Mouse (Mus musculus): Measurements from ENCODE around the gene Pla2g7. TPM values are rescaled to one million over a fixed set of nuclear protein-coding genes. Genes with fewer than 3 reads are reported as not detected.

Gene Pla2g7
- 32.1 and 33.5 TPM in 2 replicates for polyA plus RNA-seq (2012; rRNA removed)

GRCm38 (mm10) chr17:43567992-43568888 is at the start of gene Pla2g7:
Gene Pla2g7 (plus strand): TSS chr17:43568098.

GRCm38 (mm10) chr17:43543539-43543938 is 24.4 kb upstream of the Pla2g7 start, which contains the start of gene Ankrd66:
Gene Ankrd66 (minus strand): TSS chr17:43543639.

GRCm38 (mm10) chr17:43629496-43630426 is 61.9 kb downstream of the Pla2g7 start, which contains the start of gene Tdrd6:
Gene Tdrd6 (minus strand): TSS chr17:43630299.

Other genes with a start within 250 kb of the Pla2g7 start
- gene Adgrf5, start 207.6 kb upstream of the Pla2g7 start, polyA plus RNA-seq (2012; rRNA removed), result 3.9 and 4.0 TPM in 2 replicates
- gene Mep1a, start 65.3 kb upstream of the Pla2g7 start, polyA plus RNA-seq (2012; rRNA removed), result 0.07 and 0.12 TPM in 2 replicates
- 0.32 and 0.38 TPM in 2 replicates for gene Ankrd66, start 24.5 kb upstream of the Pla2g7 start, polyA plus RNA-seq (2012; rRNA removed)
- gene Tdrd6, start 62.2 kb downstream of the Pla2g7 start, polyA plus RNA-seq (2012; rRNA removed), result 0.01 and 0.06 TPM in 2 replicates
- 1.6 and 1.7 TPM in 2 replicates for gene Slc25a27, start 99.1 kb downstream of the Pla2g7 start, polyA plus RNA-seq (2012; rRNA removed)
- 34.4 and 35.6 TPM in 2 replicates for gene Cyp39a1, start 99.3 kb downstream of the Pla2g7 start, polyA plus RNA-seq (2012; rRNA removed)
- gene Rcan2, start 233.3 kb downstream of the Pla2g7 start, polyA plus RNA-seq (2012; rRNA removed), result 1.5 and 1.9 TPM in 2 replicates

Measured in liver, embryonic 18 days (tissue).